Mouse (Mus musculus) midbrain, embryonic 11.5 days (tissue): Measurements from ENCODE around the gene Mov10. TPM values are rescaled to one million over a fixed set of nuclear protein-coding genes. Genes with fewer than 3 reads are reported as not detected.
"Not testable (repeated sequence)": the region's sequence is repeated elsewhere in the genome, so short reads cannot be mapped to it uniquely, and the experiment has no call there.

ENCODE experiments used
- ATAC-seq: fragments of 200-750 bp; cut with Nextera tagmentation; 2 replicates; pipeline ENCODE4 v1.8.0; 2017; ENCODE audit warnings: moderate TSS enrichment, moderate library complexity; ENCODE audit not compliant: low FRiP score
- DNase-seq: peaks from one replicate; pipeline ENCODE4 v3.0.0; 2015; ENCODE audit warnings: low spot score; ENCODE audit errors: missing footprints
- H3K27ac ChIP-seq: fragments of 300-500 bp; sonication (generic); 2 replicates; pipeline ENCODE4 v1.5.1; 2014; ENCODE audit warnings: low read depth, low read length
- H3K27me3 ChIP-seq: fragments of 300-500 bp; sonication (generic); 2 replicates; pipeline ENCODE4 v1.6.1; 2014; ENCODE audit warnings: mild to moderate bottlenecking, low read length, moderate library complexity, mixed read lengths; ENCODE audit not compliant: control insufficient read depth, insufficient read depth
- H3K36me3 ChIP-seq: fragments of 300-500 bp; sonication (generic); 2 replicates; pipeline ENCODE4 v1.6.1; 2014; ENCODE audit warnings: mild to moderate bottlenecking, low read length, moderate library complexity, mixed read lengths; ENCODE audit not compliant: control insufficient read depth, insufficient read depth
- H3K4me1 ChIP-seq: fragments of 300-500 bp; sonication (generic); 2 replicates; pipeline ENCODE4 v1.6.1; 2014; ENCODE audit warnings: low read length; ENCODE audit not compliant: control insufficient read depth, insufficient read depth
- H3K4me2 ChIP-seq: fragments of 300-500 bp; sonication (generic); 2 replicates; pipeline ENCODE4 v1.6.1; 2014; ENCODE audit warnings: mild to moderate bottlenecking, moderate library complexity
- H3K4me3 ChIP-seq: fragments of 300-500 bp; sonication (generic); 2 replicates; pipeline ENCODE4 v1.5.1; 2014; ENCODE audit warnings: low read depth, low read length
- H3K9ac ChIP-seq: fragments of 300-500 bp; sonication (generic); 2 replicates; pipeline ENCODE4 v1.6.1; 2014; ENCODE audit warnings: low read length
- H3K9me3 ChIP-seq: fragments of 300-500 bp; sonication (generic); 2 replicates; pipeline ENCODE4 v1.6.1; 2016; ENCODE audit warnings: low read length; ENCODE audit not compliant: control insufficient read depth
- WGBS: fragments of 180-500 bp; shearing (Covaris S2); extraction: QIAGEN DNeasy Blood & Tissue Kit; methylation state at CpG from one replicate; pipeline ENCODE4 v1.1.7; 2014; 5-methylcytosine and 5-hydroxymethylcytosine counted together
- polyA plus RNA-seq: library from polyadenylated mRNA; unstranded; fragments of >200 nt; fragmentation: Nextera tagmentation; extraction: Ambion mirVana; gene quantifications from 2 replicates; pipeline ENCODE4 v1.2.1, GENCODE M21; 2014

Mov10 gene
- polyA plus RNA-seq, 1 experiment from 2014 or later: 9.5 TPM

DNA sequence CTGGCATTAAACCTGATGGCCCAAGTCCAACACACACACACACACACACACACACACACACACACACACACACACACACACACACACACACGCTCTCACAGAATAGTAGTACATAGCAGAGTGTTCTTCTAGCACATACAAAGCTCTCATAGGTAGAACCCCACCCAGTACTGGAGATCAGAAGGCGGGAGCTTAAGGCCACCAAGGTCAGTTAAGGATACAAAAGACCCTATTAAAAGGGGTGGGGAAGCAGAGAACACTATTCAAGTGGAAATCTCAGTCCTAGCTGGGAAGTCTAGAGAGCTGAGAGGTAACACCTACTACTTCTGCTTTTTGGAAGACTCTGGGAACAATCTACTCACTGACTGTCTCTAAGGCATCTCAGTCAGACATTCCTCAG is 3.0 kb downstream of the Mov10 start:
- 100% methylated on average over 2 of the region's 2 CpGs for WGBS
- Histone ChIP-seq H3K27ac (no peak overlapping the region), H3K27me3 (no peaks in the 10 kb centered on the region), H3K9me3 (no peaks in the 10 kb centered on the region), H3K36me3 (no peaks in the 10 kb centered on the region), H3K4me3 (no peak overlapping the region), H3K4me2 (no peak overlapping the region), H3K4me1 (peaks cover 5% of the 10 kb centered on the region; the same call in 1 of the 2 replicates), H3K9ac (no peak overlapping the region)
- ATAC-seq (no peak), DNase-seq (no peak)

DNA sequence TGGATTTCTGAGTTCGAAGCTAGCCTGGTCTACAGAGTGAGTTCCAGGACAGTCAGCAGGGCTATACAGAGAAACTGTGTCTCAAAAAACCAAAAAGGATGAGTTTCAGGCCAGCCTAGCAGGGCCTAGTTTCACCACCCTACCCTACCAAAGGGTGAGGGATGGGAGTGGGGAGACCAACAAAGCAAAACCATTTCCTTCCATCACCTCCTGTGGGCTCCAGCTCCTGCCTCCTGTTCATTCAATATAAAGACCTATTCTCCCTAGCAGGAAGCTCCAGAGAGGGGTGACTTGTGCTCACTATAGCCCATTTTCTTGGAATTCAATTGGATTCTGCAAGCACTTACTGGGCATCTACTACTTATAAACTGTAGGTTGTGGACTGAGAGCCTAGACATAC is 3.6 kb downstream of the Mov10 start:
- H3K27ac ChIP-seq: no peak overlapping the region
- no peaks in the 10 kb centered on the region for H3K9me3 ChIP-seq
- no peaks in the 10 kb centered on the region for H3K27me3 ChIP-seq
- ATAC-seq (no peak), DNase-seq (peak; percentile 41)
- 96% methylated on average over 1 of the region's 1 CpGs for WGBS
- H3K4me3 ChIP-seq: no peak overlapping the region
- H3K4me2 ChIP-seq: no peak overlapping the region
- no peak overlapping the region for H3K9ac ChIP-seq
- peaks cover 5% of the 10 kb centered on the region; the same call in 1 of the 2 replicates for H3K4me1 ChIP-seq
- H3K36me3 ChIP-seq: no peaks in the 10 kb centered on the region

DNA sequence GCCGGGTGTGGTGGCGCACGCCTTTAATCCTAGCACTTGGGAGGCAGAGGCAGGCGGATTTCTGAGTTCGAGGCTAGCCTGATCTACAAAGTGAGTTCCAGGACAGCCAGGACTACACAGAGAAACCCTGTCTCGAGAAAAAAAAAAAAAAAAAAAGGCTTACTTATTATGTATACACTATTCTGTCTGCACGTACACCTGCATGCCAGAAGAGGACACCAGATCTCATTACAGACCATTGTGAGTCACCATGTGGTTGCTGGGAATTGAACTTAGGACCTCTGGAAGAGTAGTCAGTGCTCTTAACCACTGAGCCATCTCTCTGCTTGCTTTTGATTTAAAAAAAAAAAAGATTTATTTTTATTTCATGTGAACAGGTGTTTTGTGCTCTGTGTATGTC is 5.1 kb downstream of the Mov10 start:
- H3K27ac ChIP-seq, H3K9me3 ChIP-seq, H3K36me3 ChIP-seq, H3K27me3 ChIP-seq, H3K4me2 ChIP-seq, H3K4me3 ChIP-seq, ATAC-seq, H3K9ac ChIP-seq, H3K4me1 ChIP-seq: not testable (repeated sequence)
- DNase-seq: peak; percentile 4
- 88% methylated on average over 7 of the region's 7 CpGs for WGBS

DNA sequence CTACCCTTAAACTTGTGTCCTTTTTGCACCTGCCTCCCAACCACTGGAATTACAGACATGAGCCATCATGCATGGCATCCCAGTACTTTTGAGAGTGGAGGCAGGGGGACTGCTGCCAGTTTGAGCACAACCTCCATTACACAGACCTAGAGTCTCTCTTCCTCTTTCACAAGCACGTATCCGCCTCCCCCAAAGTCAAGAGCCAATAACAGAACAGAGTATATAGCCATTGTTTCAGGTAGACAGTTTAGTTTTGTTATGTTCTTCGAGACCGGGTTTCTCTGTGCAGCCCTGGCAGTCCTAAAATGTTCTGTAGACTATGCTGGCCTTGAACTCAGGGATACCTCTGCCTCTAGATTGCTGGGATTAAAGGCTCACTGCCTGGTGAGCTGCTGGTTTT is 6.1 kb downstream of the Mov10 start:
- Histone ChIP-seq H3K27ac (no peak overlapping the region), H3K4me3 (no peak overlapping the region), H3K9me3 (no peaks in the 10 kb centered on the region), H3K36me3 (no peaks in the 10 kb centered on the region), H3K27me3 (no peaks in the 10 kb centered on the region), H3K9ac (no peak overlapping the region), H3K4me1 (no peaks in the 10 kb centered on the region), H3K4me2 (no peak overlapping the region)
- no peak for ATAC-seq
- WGBS: 82% methylated on average over 4 of the region's 4 CpGs
- no peak for DNase-seq

DNA sequence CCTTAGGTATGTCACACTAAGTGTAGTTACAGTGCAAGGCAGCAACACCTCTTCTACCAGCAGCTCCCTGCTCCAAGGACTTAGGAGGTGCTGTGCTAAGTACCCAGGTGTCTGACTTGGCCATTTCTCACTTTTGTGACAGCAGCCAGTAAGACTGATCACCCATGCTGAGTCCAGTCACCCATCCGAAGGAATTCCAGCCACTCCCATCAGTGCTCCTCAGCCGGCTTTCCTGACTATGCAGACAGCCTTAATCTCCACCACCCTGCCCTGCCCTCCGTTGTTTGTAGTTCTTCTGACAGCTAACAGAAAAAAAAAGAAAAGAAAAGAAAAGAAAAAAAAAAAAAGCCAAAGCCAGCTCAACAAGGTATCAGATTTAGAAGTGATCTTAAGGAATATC is 6.6 kb downstream of the Mov10 start:
- Histone ChIP-seq H3K27me3 (no peaks in the 10 kb centered on the region), H3K4me3 (no peak overlapping the region), H3K36me3 (no peaks in the 10 kb centered on the region), H3K9ac (no peak overlapping the region), H3K4me1 (no peaks in the 10 kb centered on the region), H3K27ac (no peak overlapping the region), H3K9me3 (no peaks in the 10 kb centered on the region), H3K4me2 (no peak overlapping the region)
- ATAC-seq (no peak), DNase-seq (peak; percentile 67)
- WGBS: 6% methylated on average over 3 of the region's 3 CpGs

DNA sequence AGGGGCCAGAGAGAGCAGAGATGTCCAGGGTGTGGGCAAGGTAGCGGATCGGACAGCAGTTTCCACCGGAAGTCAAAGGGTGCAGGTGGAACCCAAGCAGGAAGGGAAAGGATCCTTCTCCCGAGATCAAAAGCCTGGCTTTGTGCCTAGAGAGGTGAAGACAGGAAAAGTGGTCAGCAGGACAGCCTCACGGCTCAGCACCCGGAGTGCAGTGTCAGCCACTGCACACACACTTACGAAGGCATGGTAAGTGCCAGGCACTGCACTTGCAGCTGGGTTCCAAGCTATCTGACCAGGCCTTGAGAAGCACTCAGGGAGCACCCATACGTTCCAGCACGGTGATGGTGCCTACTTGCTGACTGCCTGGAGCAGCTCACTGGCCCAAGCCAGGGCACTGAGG is 12.8 kb downstream of the Mov10 start:
- Histone ChIP-seq H3K4me2 (no peak overlapping the region), H3K4me3 (no peak overlapping the region), H3K9ac (no peak overlapping the region), H3K36me3 (no peaks in the 10 kb centered on the region), H3K4me1 (no peaks in the 10 kb centered on the region), H3K27ac (no peak overlapping the region), H3K9me3 (no peaks in the 10 kb centered on the region), H3K27me3 (no peaks in the 10 kb centered on the region)
- ATAC-seq (no peak), DNase-seq (no peak)
- 79% methylated on average over 9 of the region's 9 CpGs for WGBS

DNA sequence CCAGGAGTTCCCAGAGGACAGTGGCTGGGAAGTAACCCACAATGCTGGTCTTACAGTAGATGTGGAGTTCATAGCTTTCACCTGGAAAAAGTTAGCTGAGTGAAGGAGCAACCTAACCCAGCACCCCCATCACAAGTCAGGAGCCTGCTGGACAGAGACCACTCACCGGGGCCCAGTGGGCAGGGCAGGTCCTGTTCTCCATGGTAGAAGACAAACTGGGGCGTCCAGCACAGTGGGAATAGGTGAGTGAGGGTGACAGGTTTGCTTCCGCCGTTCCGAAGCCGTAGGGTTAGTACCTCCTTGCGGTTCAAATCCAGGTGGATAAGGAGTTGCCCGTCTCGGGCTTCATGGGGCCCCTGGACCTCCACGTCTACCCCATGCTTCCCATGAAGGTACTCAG is 14.1 kb downstream of the Mov10 start:
- Histone ChIP-seq H3K9ac (no peak overlapping the region), H3K4me1 (no peaks in the 10 kb centered on the region), H3K27me3 (no peaks in the 10 kb centered on the region), H3K36me3 (no peaks in the 10 kb centered on the region), H3K4me2 (no peak overlapping the region), H3K4me3 (no peak overlapping the region), H3K9me3 (no peaks in the 10 kb centered on the region), H3K27ac (no peak overlapping the region)
- ATAC-seq: no peak
- no peak for DNase-seq
- 91% methylated on average over 10 of the region's 10 CpGs for WGBS

DNA sequence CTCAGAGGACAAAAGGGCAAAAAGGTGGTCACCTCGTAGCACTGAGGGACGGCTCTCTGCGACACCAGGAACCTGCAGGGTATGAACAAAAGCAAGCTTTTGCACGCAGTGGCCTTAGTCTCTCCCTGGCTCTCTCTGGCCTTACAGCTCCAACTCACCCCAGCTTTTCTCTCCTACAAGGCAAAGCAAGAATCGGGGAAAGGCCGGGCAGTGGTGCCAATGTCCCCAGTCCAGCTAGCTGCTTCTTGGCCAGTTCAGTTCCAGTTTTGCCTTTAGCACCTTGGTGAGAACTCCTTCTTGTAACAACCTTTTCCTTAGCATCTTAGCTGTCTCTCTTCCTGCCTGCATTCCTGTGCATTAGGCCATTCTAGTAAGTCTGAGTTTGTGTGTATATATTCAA is 16.9 kb downstream of the Mov10 start:
- no peaks in the 10 kb centered on the region for H3K9me3 ChIP-seq
- H3K9ac ChIP-seq: no peak overlapping the region
- 81% methylated on average over 6 of the region's 6 CpGs for WGBS
- no peak overlapping the region for H3K27ac ChIP-seq
- DNase-seq: no peak
- H3K36me3 ChIP-seq: no peaks in the 10 kb centered on the region
- H3K27me3 ChIP-seq: no peaks in the 10 kb centered on the region
- no peak overlapping the region for H3K4me3 ChIP-seq
- no peak overlapping the region for H3K4me2 ChIP-seq
- ATAC-seq: no peak
- H3K4me1 ChIP-seq: no peaks in the 10 kb centered on the region

DNA sequence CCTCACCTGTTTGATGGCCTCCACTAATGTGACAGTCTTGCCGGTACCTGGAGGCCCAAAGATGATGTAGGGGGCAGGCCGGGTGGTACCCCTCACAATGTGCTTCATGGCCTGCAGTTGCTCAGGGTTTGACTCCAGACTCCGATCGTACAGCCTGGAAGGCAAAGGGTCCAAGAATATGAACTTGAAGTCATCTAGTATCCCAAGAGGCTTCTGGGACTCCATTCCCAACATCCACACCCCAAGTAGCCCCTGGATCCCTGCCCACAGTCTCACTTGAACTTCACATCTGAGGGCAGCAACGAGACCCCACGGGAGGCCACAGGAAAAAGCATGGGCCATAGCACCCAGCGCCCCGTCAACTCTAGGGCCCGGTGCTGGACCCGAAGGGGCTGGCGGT is 17.7 kb downstream of the Mov10 start:
- Histone ChIP-seq H3K9me3 (no peaks in the 10 kb centered on the region), H3K27ac (no peak overlapping the region), H3K4me3 (no peak overlapping the region), H3K27me3 (no peaks in the 10 kb centered on the region), H3K9ac (no peak overlapping the region), H3K4me2 (no peak overlapping the region), H3K36me3 (no peaks in the 10 kb centered on the region), H3K4me1 (no peaks in the 10 kb centered on the region)
- WGBS: 95% methylated on average over 11 of the region's 11 CpGs
- ATAC-seq: no peak
- DNase-seq: no peak
